Mouse (Mus musculus) liver, adult 2 months (tissue): Measurements from ENCODE around the gene Map2k2. TPM values are rescaled to one million over a fixed set of nuclear protein-coding genes. Genes with fewer than 3 reads are reported as not detected.
"Not testable (repeated sequence)": the region's sequence is repeated elsewhere in the genome, so short reads cannot be mapped to it uniquely, and the experiment has no call there.

Experiments
- DNase-seq: peaks from one replicate; pipeline ENCODE4 v3.0.0-alpha.2; 2011; ENCODE audit warnings: low read depth, low spot score; ENCODE audit errors: extremely low read depth
- H3K27ac ChIP-seq: fragments of 200-500 bp; replicated peaks from 2 replicates; pipeline ENCODE4 v1.5.1; 2012; ENCODE audit warnings: low read depth, mild to moderate bottlenecking, control low read depth, inconsistent platforms, low read length; ENCODE audit not compliant: insufficient read depth
- H3K27me3 ChIP-seq: fragments of 200-500 bp; 2 replicates; pipeline ENCODE4 v1.6.1; 2012; ENCODE audit warnings: mild to moderate bottlenecking, moderate library complexity, low read length, inconsistent platforms; ENCODE audit not compliant: control insufficient read depth, insufficient read depth
- H3K36me3 ChIP-seq: fragments of 200-500 bp; 2 replicates; pipeline ENCODE4 v1.6.1; 2012; ENCODE audit warnings: low read length, inconsistent platforms; ENCODE audit not compliant: control insufficient read depth, insufficient read depth
- H3K4me1 ChIP-seq: fragments of 200-500 bp; 2 replicates; pipeline ENCODE4 v1.6.1; 2011; ENCODE audit warnings: low read length; ENCODE audit not compliant: control insufficient read depth, insufficient read depth
- H3K4me3 ChIP-seq: fragments of 200-500 bp; 2 replicates; pipeline ENCODE4 v1.5.1; 2011; ENCODE audit warnings: low read depth, mild to moderate bottlenecking, control low read depth, low read length, moderate library complexity; ENCODE audit not compliant: insufficient read depth
- H3K79me2 ChIP-seq: fragments of 200-500 bp; 2 replicates; pipeline ENCODE4 v1.6.1; 2012; ENCODE audit warnings: inconsistent platforms, mild to moderate bottlenecking, low read length, moderate library complexity; ENCODE audit not compliant: control insufficient read depth, insufficient read depth
- H3K9ac ChIP-seq: fragments of 200-500 bp; 2 replicates; pipeline ENCODE4 v1.6.1; 2012; ENCODE audit warnings: low read depth, mild to moderate bottlenecking, control low read depth, inconsistent platforms, low read length
- CTCF ChIP-seq: fragments of 200-500 bp; IDR thresholded peaks from 2 replicates; pipeline ENCODE4 v1.5.1; 2011; ENCODE audit warnings: low read depth, low read length, control low read depth
- POLR2A ChIP-seq: fragments of 200-500 bp; IDR thresholded peaks from 2 replicates; pipeline ENCODE4 v1.6.1; 2011; ENCODE audit warnings: low read length, control low read depth; ENCODE audit not compliant: insufficient read depth; ENCODE audit errors: extremely low read depth
- WGBS: fragments of 180-500 bp; shearing (Covaris S2); methylation state at CpG from one replicate; pipeline ENCODE4 v1.1.7; 2018; 5-methylcytosine and 5-hydroxymethylcytosine counted together
- polyA plus RNA-seq: library from polyadenylated mRNA; depleted of rRNA; stranded (reverse); fragments of >200 nt; gene quantifications from 2 replicates; pipeline ENCODE4 v1.2.3, GENCODE M21; 2012
- total RNA-seq: library from RNA; depleted of rRNA; stranded (reverse); fragments of >200 nt; gene quantifications from 2 replicates; pipeline ENCODE4 v1.2.3, GENCODE M21; 2014

Gene Map2k2
- total and polyA plus RNA-seq, 2 experiments = 46.6 to 192 TPM

- 58% methylated on average over 2 of the region's 2 CpGs for WGBS
- Histone ChIP-seq H3K9ac (no peak overlapping the region), H3K27ac (no peak overlapping the region), H3K4me3 (no peak overlapping the region), H3K4me1 (peaks cover 5% of the 10 kb centered on the region), H3K79me2 (peaks cover 42% of the 10 kb centered on the region), H3K27me3 (no peaks in the 10 kb centered on the region), H3K36me3 (no peaks in the 10 kb centered on the region; the same call in 1 of the 2 replicates)
- no peak for TF ChIP-seq CTCF
- TF ChIP-seq POLR2A = no peak
- DNase-seq = no peak
Measured at GRCm38 (mm10) chr10:81162318-81162652, 56.6 kb downstream of the Map2k2 start.

- 76% methylated on average over 8 of the region's 8 CpGs for WGBS
- no peak overlapping the region for H3K27ac ChIP-seq
- TF ChIP-seq CTCF = no peak
- no peak for TF ChIP-seq POLR2A
Measured at GRCm38 (mm10) chr10:81165118-81165517, 59.4 kb downstream of the Map2k2 start.

GRCm38 (mm10) chr10:81167200-81168086, 61.7 kb downstream of the Map2k2 start, which contains the start of gene Pias4:
TSS of gene Pias4 (minus strand) at chr10:81167923.
- TF ChIP-seq POLR2A (peak; percentile 81), CTCF (no peak)
- WGBS = under 1% methylated on average over 54 of the region's 64 CpGs
- H3K79me2 ChIP-seq = peaks cover 33% of the 10 kb centered on the region
- H3K4me1 ChIP-seq = peaks cover 6% of the 10 kb centered on the region
- peak within 1 kb of the TSS; percentile 99 for H3K4me3 ChIP-seq
- H3K27ac ChIP-seq = peak within 1 kb of the TSS; percentile 32
- H3K36me3 ChIP-seq = no peaks in the 10 kb centered on the region
- H3K9ac ChIP-seq = peak within 1 kb of the TSS; percentile 94
- DNase-seq = peak; percentile 90
- no peaks in the 10 kb centered on the region for H3K27me3 ChIP-seq

More at GRCm38 (mm10) chr10:81165118-81165517, 59.4 kb downstream of the Map2k2 start:
- no peak overlapping the region for H3K4me3 ChIP-seq
- peaks cover 42% of the 10 kb centered on the region for H3K79me2 ChIP-seq
- no peaks in the 10 kb centered on the region for H3K36me3 ChIP-seq
- H3K9ac ChIP-seq = no peak overlapping the region
- DNase-seq = no peak
- H3K4me1 ChIP-seq = peaks cover 7% of the 10 kb centered on the region
- no peaks in the 10 kb centered on the region for H3K27me3 ChIP-seq

- 16% methylated on average over 5 of the region's 5 CpGs for WGBS
- Histone ChIP-seq H3K79me2 (peaks cover 30% of the 10 kb centered on the region), H3K9ac (peak overlapping the region; percentile 15; the same call in 1 of the 2 replicates), H3K27ac (peak overlapping the region; percentile 32), H3K4me3 (peak overlapping the region; percentile 7; the same call in 1 of the 2 replicates), H3K36me3 (no peaks in the 10 kb centered on the region), H3K4me1 (peaks cover 7% of the 10 kb centered on the region), H3K27me3 (no peaks in the 10 kb centered on the region)
- TF ChIP-seq POLR2A (no peak), CTCF (no peak)
- DNase-seq = no peak
Measured at GRCm38 (mm10) chr10:81168087-81168431, 62.3 kb downstream of the Map2k2 start.

- Histone ChIP-seq H3K4me1 (peaks cover 9% of the 10 kb centered on the region), H3K36me3 (no peaks in the 10 kb centered on the region), H3K79me2 (peaks cover 26% of the 10 kb centered on the region), H3K27ac (peak overlapping the region; percentile 96), H3K4me3 (peak overlapping the region; percentile 99), H3K27me3 (no peaks in the 10 kb centered on the region), H3K9ac (peak overlapping the region; percentile 97)
- DNase-seq = peak; percentile 76
- TF ChIP-seq CTCF (no peak), POLR2A (no peak)
- 3% methylated on average over 29 of the region's 29 CpGs for WGBS
Measured at GRCm38 (mm10) chr10:81168521-81169244, 63.0 kb downstream of the Map2k2 start.

- peak; percentile 33 for DNase-seq
- H3K27ac ChIP-seq = peak overlapping the region; percentile 13; the same call in 1 of the 2 replicates
- H3K27me3 ChIP-seq, H3K36me3 ChIP-seq, H3K4me3 ChIP-seq, H3K4me1 ChIP-seq, H3K9ac ChIP-seq: not testable (repeated sequence)
- WGBS = 22% methylated on average over 10 of the region's 14 CpGs
- peaks cover 22% of the 10 kb centered on the region for H3K79me2 ChIP-seq
Measured at GRCm38 (mm10) chr10:81169411-81169900, 63.7 kb downstream of the Map2k2 start.
